Mouse (Mus musculus) lung, postnatal 0 days (tissue): Measurements from ENCODE around the gene Hist1h3a.

Source experiments
- CTCF ChIP-seq: IDR thresholded peaks from 2 replicates; pipeline ENCODE4 v1.5.1; 2016; ENCODE audit warnings: antibody characterized with exemption, mild to moderate bottlenecking
- EP300 ChIP-seq: IDR thresholded peaks from 2 replicates; pipeline ENCODE4 v1.6.1; 2016; ENCODE audit warnings: antibody characterized with exemption, mild to moderate bottlenecking, control low read depth

DNA sequence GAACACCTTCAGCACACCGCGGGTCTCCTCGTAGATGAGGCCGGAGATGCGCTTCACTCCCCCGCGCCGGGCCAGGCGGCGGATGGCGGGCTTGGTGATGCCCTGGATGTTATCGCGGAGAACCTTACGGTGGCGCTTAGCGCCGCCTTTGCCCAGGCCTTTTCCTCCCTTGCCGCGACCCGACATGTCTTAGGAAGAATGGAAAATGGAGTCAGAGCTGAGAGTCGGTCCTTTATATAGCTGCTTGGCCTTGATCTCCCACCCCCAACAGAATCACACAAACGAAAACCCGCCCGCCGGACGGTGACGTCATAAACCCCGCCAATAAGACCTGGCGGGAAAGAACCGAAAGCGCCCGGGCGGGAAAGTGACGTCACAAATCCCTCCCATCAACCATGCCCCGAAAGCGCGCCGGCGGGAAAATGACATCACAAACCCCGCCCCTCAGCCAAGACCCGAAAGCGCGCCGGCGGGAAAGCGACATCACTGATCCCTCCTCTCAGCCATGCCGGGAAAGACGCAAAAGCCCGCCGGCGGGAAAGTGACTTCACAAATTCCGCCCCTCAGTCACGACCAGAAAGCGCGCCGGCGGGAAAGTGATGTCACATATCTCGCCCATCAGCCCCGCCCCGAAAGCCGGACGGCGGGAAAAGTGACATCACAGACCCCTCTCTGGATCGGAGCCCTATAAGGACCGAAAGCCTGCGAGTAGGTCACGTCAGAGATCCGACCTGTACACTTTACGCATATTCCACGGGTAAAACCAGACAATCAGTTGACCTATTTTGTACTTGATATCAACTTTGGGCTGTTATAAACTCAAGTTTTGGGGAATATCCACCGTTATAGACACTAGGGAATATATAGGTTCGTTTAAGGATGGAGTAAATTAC lies 968 bp downstream of the Hist1h3a start, which contains the start of gene Hist1h4a:
- TF ChIP-seq CTCF (no peak), EP300 (no peak)
